Mouse (Mus musculus) adrenal gland, adult 8-10 months (tissue): Measurements from ENCODE around the gene Osbpl6. TPM values are rescaled to one million over a fixed set of nuclear protein-coding genes. Genes with fewer than 3 reads are reported as not detected.
A peak's percentile ranks its signal among the peaks of the same experiment; 100 is the strongest.

Experiments
- DNase-seq: peaks from one replicate; pipeline ENCODE4 v3.0.0; 2022
- total RNA-seq, 4 experiments: library from RNA; stranded (reverse); gene quantifications; 2 replicates each; pipeline ENCODE4 v1.2.4; 2022

Gene Osbpl6
- total RNA-seq, 4 experiments from 2014 or later: 25.8 to 37.9 (median 27.9) TPM

GRCm38 (mm10) chr2:76504122-76504839 lies 98.0 kb downstream of the Osbpl6 start:
- DNase-seq: peak; percentile 66

GRCm38 (mm10) chr2:76504989-76505388 lies 98.7 kb downstream of the Osbpl6 start:
- no peak for DNase-seq

- DNase-seq: peak; percentile 18
Measured at GRCm38 (mm10) chr2:76511281-76511721, 105.0 kb downstream of the Osbpl6 start.

- DNase-seq: no peak
Measured at GRCm38 (mm10) chr2:76512133-76512532, 105.8 kb downstream of the Osbpl6 start.

GRCm38 (mm10) chr2:76512888-76513287 lies 106.6 kb downstream of the Osbpl6 start:
- DNase-seq: no peak

- peak; percentile 21 for DNase-seq
Measured at GRCm38 (mm10) chr2:76513296-76513695, 107.0 kb downstream of the Osbpl6 start.

- no peak for DNase-seq
Measured at GRCm38 (mm10) chr2:76517471-76517870, 111.2 kb downstream of the Osbpl6 start.

- DNase-seq: no peak
Measured at GRCm38 (mm10) chr2:76518407-76519063, 112.2 kb downstream of the Osbpl6 start.

- DNase-seq: no peak
Measured at GRCm38 (mm10) chr2:76521585-76521984, 115.3 kb downstream of the Osbpl6 start.

GRCm38 (mm10) chr2:76524451-76524850 lies 118.1 kb downstream of the Osbpl6 start:
- no peak for DNase-seq

GRCm38 (mm10) chr2:76525645-76526044 lies 119.3 kb downstream of the Osbpl6 start:
- no peak for DNase-seq

- no peak for DNase-seq
Measured at GRCm38 (mm10) chr2:76532490-76533126, 126.3 kb downstream of the Osbpl6 start.

- no peak for DNase-seq
Measured at GRCm38 (mm10) chr2:76534932-76535331, 128.6 kb downstream of the Osbpl6 start.

- DNase-seq: no peak
Measured at GRCm38 (mm10) chr2:76541900-76542299, 135.6 kb downstream of the Osbpl6 start.

GRCm38 (mm10) chr2:76542921-76543320 lies 136.6 kb downstream of the Osbpl6 start:
- no peak for DNase-seq

GRCm38 (mm10) chr2:76545539-76545938 lies 139.2 kb downstream of the Osbpl6 start:
- no peak for DNase-seq

- no peak for DNase-seq
Measured at GRCm38 (mm10) chr2:76548171-76548570, 141.9 kb downstream of the Osbpl6 start.

- peak; percentile 60 for DNase-seq
Measured at GRCm38 (mm10) chr2:76548836-76549235, 142.5 kb downstream of the Osbpl6 start.

- no peak for DNase-seq
Measured at GRCm38 (mm10) chr2:76549316-76549715, 143.0 kb downstream of the Osbpl6 start.

GRCm38 (mm10) chr2:76555852-76556558 lies 149.7 kb downstream of the Osbpl6 start:
- no peak for DNase-seq

- DNase-seq: no peak
Measured at GRCm38 (mm10) chr2:76560146-76560545, 153.8 kb downstream of the Osbpl6 start.

- DNase-seq: no peak
Measured at GRCm38 (mm10) chr2:76563862-76564261, 157.6 kb downstream of the Osbpl6 start.
